Mouse (Mus musculus) kidney, embryonic 16.5 days (tissue): ENCODE data around the gene Slc25a28. TPM values are rescaled to one million over a fixed set of nuclear protein-coding genes. Genes with fewer than 3 reads are reported as not detected.

ENCODE experiments used
- ATAC-seq: fragments of 200-750 bp; cut with Nextera tagmentation; 2 replicates; pipeline ENCODE4 v1.8.0; 2017; ENCODE audit warnings: moderate TSS enrichment; ENCODE audit not compliant: low FRiP score, low TSS enrichment
- H3K27ac ChIP-seq: fragments of 300-500 bp; sonication (generic); 2 replicates; pipeline ENCODE4 v1.5.1; 2014; ENCODE audit warnings: low read length
- H3K27me3 ChIP-seq: fragments of 300-500 bp; sonication (generic); 2 replicates; pipeline ENCODE4 v1.6.1; 2014; ENCODE audit warnings: low read length, control low read depth, mixed read lengths; ENCODE audit not compliant: insufficient read depth
- H3K36me3 ChIP-seq: fragments of 300-500 bp; sonication (generic); 2 replicates; pipeline ENCODE4 v1.6.1; 2014; ENCODE audit warnings: low read length, control low read depth, mixed read lengths; ENCODE audit not compliant: insufficient read depth
- H3K4me1 ChIP-seq: fragments of 300-500 bp; sonication (generic); 2 replicates; pipeline ENCODE4 v1.6.1; 2014; ENCODE audit warnings: low read length, control low read depth, mixed read lengths; ENCODE audit not compliant: insufficient read depth
- H3K4me2 ChIP-seq: fragments of 300-500 bp; sonication (generic); replicated peaks from 2 replicates; pipeline ENCODE4 v1.6.1; 2014; ENCODE audit warnings: low read depth, low read length
- H3K4me3 ChIP-seq: fragments of 300-500 bp; sonication (generic); 2 replicates; pipeline ENCODE4 v1.5.1; 2014; ENCODE audit warnings: mild to moderate bottlenecking, low read length
- H3K9ac ChIP-seq: fragments of 300-500 bp; sonication (generic); replicated peaks from 2 replicates; pipeline ENCODE4 v1.6.1; 2014; ENCODE audit warnings: low read length
- H3K9me3 ChIP-seq: fragments of 300-500 bp; sonication (generic); 2 replicates; pipeline ENCODE4 v1.6.1; 2016; ENCODE audit warnings: low read length, control low read depth
- WGBS: fragments of 180-500 bp; shearing (Covaris S2); extraction: QIAGEN DNeasy Blood & Tissue Kit; methylation state at CpG from one replicate; pipeline ENCODE4 v1.1.7; 2014; 5-methylcytosine and 5-hydroxymethylcytosine counted together
- polyA plus RNA-seq: library from polyadenylated mRNA; unstranded; fragments of >200 nt; fragmentation: Nextera tagmentation; extraction: Ambion mirVana; gene quantifications from 2 replicates; pipeline ENCODE4 v1.2.1, GENCODE M21; 2015

The Slc25a28 gene
- polyA plus RNA-seq, 1 experiment from 2014 or later = 15.5 TPM

DNA sequence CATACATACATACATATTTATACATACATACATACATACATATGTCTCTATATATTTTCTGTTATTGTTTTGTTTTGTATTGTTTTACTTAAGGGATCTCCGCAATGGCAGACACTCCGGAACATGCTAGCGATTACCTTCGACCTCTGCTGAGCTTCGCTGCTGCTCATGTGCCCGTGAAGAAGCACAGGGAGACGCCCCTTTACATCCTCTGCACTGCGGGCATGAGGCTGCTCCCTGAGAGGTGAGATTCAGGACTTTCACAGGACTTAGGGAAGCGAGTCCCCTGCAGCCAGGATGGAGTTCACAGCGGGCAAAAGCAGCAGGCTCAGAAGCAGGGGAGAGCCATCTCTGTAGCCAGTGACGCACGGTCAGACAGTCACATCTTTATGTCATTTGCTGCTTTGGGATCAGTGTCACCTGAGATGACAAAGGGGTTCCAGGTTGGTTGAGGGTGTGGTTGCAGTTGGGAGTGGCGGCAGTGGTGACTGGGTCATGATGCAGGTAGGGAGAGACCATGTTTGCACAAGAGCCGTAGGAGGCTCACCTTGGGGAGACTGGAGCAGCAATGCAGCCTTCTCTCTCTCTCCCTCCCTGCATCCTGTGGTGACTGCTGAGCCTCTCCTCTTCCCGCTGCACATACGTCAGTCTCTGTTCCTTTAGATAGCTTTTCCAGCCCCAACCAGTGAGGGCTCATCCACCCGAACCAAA, 30.3 kb upstream of the Slc25a28 start:
- no peaks in the 10 kb centered on the region for H3K27me3 ChIP-seq
- peak; percentile 54; the same call in 1 of the 2 replicates for ATAC-seq
- no peaks in the 10 kb centered on the region for H3K9me3 ChIP-seq
- H3K36me3 ChIP-seq = peaks cover 38% of the 10 kb centered on the region
- H3K4me1 ChIP-seq = no peaks in the 10 kb centered on the region
- WGBS = 71% methylated on average over 17 of the region's 17 CpGs
- H3K27ac ChIP-seq = no peak overlapping the region
- H3K9ac ChIP-seq = no peak overlapping the region
- H3K4me3 ChIP-seq = no peak overlapping the region
- no peak overlapping the region for H3K4me2 ChIP-seq

DNA sequence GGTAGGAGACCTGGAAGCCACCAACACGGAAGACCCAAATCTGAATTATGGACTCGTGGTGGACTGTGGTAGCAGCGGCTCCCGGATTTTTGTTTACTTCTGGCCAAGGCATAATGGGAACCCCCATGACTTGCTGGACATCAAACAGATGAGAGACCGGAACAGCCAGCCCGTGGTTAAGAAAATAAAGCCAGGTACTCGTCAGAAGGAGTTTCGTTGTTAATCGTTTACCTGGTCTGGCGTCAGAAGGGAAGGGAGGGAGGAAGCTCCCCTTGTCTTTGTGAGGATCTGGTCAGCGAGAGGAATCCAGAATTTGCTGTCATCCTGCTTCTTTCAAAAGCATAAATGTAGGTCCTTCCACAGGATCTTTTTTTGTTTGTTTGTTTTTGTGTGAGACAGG, 29.5 kb upstream of the Slc25a28 start:
- ATAC-seq = no peak
- Histone ChIP-seq H3K4me3 (no peak overlapping the region), H3K27ac (no peak overlapping the region), H3K27me3 (no peaks in the 10 kb centered on the region), H3K4me1 (no peaks in the 10 kb centered on the region), H3K36me3 (peaks cover 39% of the 10 kb centered on the region), H3K9ac (no peak overlapping the region), H3K4me2 (no peak overlapping the region), H3K9me3 (no peaks in the 10 kb centered on the region)
- WGBS = 62% methylated on average over 11 of the region's 11 CpGs

- ATAC-seq = no peak
- Histone ChIP-seq H3K4me1 (peaks cover 9% of the 10 kb centered on the region; the same call in 1 of the 2 replicates), H3K27me3 (no peaks in the 10 kb centered on the region), H3K9me3 (no peaks in the 10 kb centered on the region), H3K36me3 (peaks cover 18% of the 10 kb centered on the region), H3K4me3 (no peak overlapping the region), H3K4me2 (no peak overlapping the region), H3K9ac (no peak overlapping the region), H3K27ac (no peak overlapping the region)
- WGBS = 84% methylated on average over 6 of the region's 6 CpGs
These were observed 25.1 kb upstream of the Slc25a28 start for GRCm38 (mm10) chr19:43699763-43700155.

- WGBS = 55% methylated on average over 11 of the region's 11 CpGs
- Histone ChIP-seq H3K36me3 (peaks cover 18% of the 10 kb centered on the region), H3K9ac (no peak overlapping the region), H3K4me3 (no peak overlapping the region), H3K27me3 (no peaks in the 10 kb centered on the region), H3K9me3 (no peaks in the 10 kb centered on the region), H3K4me1 (peaks cover 9% of the 10 kb centered on the region; the same call in 1 of the 2 replicates), H3K27ac (no peak overlapping the region), H3K4me2 (no peak overlapping the region)
- no peak for ATAC-seq
These were observed 24.5 kb upstream of the Slc25a28 start for GRCm38 (mm10) chr19:43699021-43699762.

DNA sequence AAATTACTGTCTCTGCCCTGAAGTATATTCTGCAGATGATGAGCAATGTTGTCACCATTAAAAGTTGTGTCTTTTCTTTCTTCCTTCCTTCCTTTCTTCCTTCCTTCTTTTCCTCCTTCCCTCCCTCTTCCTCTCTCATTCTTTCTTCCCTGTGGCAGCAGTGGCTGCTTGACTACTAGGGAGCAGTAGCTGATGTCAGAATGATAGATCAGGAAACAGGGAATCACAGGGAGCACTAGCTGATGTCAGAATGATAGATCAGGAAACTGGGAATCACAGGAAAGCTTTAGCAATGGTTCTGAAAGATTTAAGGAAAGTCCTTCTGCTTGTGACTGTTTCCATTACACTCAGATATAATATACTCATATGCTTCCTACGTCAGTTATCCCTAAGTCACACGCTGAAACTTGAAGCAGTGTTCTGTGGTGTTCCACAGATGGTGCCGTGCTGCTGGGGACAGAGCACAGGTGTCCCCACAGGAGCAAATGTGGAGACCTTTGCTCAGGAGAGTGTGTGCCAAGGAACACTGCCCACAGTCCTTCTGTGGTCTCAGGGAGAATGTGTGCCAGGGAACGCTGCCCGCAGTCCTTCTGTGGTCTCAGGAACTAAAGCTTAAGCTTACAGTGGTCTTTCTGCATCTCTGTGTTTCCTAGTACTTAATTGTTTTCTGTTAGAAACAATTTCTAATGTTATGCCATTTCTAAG, 23.1 kb upstream of the Slc25a28 start:
- Histone ChIP-seq H3K4me1 (peaks cover 11% of the 10 kb centered on the region; the same call in 1 of the 2 replicates), H3K27ac (no peak overlapping the region), H3K4me2 (no peak overlapping the region), H3K9me3 (no peaks in the 10 kb centered on the region), H3K27me3 (no peaks in the 10 kb centered on the region), H3K4me3 (no peak overlapping the region), H3K9ac (no peak overlapping the region), H3K36me3 (peaks cover 18% of the 10 kb centered on the region)
- ATAC-seq = no peak
- WGBS = 88% methylated on average over 5 of the region's 5 CpGs

DNA sequence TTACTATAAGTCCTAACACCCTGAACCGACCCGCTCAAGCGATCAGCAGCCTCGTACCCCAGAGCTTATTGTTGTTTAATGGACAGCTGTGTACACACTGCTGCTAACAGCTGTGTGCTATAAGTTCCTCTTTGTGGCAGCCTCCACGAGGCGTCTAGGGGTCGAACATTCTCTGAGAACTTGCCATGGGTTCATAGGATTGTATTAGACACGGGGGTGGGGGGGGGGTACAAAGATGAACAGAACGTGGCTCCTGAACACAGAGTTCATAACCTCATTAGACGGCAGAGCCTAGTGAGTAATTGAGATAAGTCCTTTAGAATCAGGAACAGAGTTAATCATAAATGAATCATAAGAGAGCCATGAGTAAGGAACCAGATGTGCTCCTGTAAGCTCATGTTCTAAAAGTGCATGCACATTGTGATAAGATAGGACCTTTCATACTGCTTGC, 20.9 kb upstream of the Slc25a28 start:
- Histone ChIP-seq H3K27me3 (no peaks in the 10 kb centered on the region), H3K9me3 (no peaks in the 10 kb centered on the region), H3K27ac (peak overlapping the region; percentile 69; the same call in 1 of the 2 replicates), H3K4me2 (no peak overlapping the region), H3K4me1 (peaks cover 19% of the 10 kb centered on the region), H3K36me3 (peaks cover 5% of the 10 kb centered on the region; the same call in 1 of the 2 replicates), H3K9ac (no peak overlapping the region), H3K4me3 (no peak overlapping the region)
- ATAC-seq = peak; percentile 77; the same call in 1 of the 2 replicates
- 40% methylated on average over 10 of the region's 10 CpGs for WGBS

DNA sequence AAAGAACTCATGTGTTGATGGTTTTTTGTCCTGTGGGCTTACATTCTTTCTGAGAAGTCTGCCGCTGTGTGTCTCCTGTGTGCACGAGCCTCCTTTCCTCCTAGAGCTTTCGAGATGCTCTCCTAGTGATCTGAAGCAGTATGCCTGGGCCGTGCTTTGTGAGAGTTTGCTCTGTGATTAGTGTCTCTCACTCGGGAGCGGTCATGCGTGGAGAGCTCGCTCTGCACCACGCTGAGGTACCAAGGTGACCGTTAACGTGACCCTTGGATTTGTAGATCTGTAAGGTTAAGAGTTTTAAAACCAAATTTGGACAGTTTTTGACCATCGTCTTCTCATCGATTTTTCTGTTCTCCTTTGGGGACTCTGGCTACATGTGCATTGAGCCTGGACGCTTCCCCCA, 18.1 kb upstream of the Slc25a28 start:
- 65% methylated on average over 14 of the region's 14 CpGs for WGBS
- no peak for ATAC-seq

DNA sequence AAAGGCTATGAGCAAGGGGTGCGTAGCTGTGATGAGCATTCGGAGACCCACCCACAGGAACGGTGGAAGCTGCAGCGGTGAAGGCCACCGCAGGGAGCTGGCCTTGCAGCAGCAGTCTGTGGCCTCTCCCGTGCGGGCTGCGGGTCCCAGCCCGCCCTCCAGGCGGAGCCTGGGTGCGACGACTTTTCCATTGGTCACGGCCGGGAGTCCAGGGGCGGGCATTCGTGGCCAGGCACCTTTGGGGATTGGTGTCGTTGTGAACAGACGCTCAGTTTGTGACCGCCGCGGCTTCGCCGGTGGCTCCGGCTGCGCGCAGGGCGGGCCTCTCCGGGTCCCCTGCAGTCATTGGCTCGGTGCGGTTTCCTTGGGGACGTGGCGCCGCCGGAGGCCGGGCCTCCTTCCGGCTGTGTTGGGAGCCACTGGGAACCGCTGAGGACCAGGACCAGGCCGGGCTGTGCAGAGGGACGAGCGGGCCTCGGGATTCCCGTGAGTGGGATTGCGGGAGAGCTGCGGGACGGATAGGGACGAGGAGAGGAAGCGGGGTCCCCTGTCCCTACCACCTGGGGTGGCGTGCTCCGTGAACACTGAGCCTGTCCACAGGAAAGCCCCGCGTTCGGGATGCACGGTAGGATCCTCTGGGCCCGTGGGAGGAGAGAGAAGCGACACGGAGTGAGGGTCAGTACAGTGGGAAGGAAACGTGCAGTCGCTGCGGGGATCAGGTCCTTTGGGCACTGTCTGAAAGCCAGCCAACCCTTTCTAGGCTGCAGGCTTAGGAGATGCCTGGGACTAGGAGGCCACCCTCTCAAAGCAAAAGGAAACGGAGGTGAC, 15.0 kb upstream of the Slc25a28 start, which contains the start of gene Entpd7:
TSS of gene Entpd7 (plus strand) at position 254 of the 828 bp plus-strand sequence.
- under 1% methylated on average over 60 of the region's 60 CpGs for WGBS
- no peaks in the 10 kb centered on the region for H3K36me3 ChIP-seq
- H3K4me2 ChIP-seq = peak within 1 kb of the TSS; percentile 92
- H3K4me1 ChIP-seq = peaks cover 13% of the 10 kb centered on the region
- no peaks in the 10 kb centered on the region for H3K9me3 ChIP-seq
- ATAC-seq = peak; percentile 99
- peak within 1 kb of the TSS; percentile 94 for H3K4me3 ChIP-seq
- no peaks in the 10 kb centered on the region for H3K27me3 ChIP-seq
- peak within 1 kb of the TSS; percentile 71; the same call in 1 of the 2 replicates for H3K27ac ChIP-seq
- H3K9ac ChIP-seq = peak within 1 kb of the TSS; percentile 81

More for the DNA sequence above, 18.1 kb upstream of the Slc25a28 start:
- Histone ChIP-seq H3K4me1 (peaks cover 22% of the 10 kb centered on the region), H3K9me3 (no peaks in the 10 kb centered on the region), H3K27me3 (no peaks in the 10 kb centered on the region), H3K4me2 (no peak overlapping the region), H3K9ac (no peak overlapping the region), H3K27ac (no peak overlapping the region), H3K4me3 (no peak overlapping the region), H3K36me3 (no peaks in the 10 kb centered on the region)

DNA sequence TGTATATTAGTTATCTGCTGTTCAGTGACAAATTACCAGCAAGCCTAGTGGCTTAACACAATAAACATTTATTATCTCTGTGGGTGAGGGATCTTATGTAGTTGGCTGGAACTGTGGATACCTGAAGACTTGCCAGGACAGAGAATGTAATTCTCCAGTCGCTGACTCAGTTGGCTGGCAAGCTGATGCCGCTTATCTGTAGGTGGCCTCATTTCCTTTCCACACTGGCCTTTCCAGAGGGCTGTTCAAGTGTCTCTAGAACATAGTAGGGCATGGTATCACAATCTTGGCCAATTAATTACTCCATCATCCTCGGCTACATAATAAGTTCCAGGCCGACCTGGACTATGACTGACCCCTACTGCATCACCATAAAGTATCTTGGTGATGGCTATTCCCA, 6.9 kb upstream of the Slc25a28 start:
- no peak for ATAC-seq
- 89% methylated on average over 4 of the region's 4 CpGs for WGBS
- no peaks in the 10 kb centered on the region for H3K36me3 ChIP-seq

More for the DNA sequence above, 6.9 kb upstream of the Slc25a28 start:
- no peak overlapping the region for H3K4me3 ChIP-seq
- H3K9ac ChIP-seq = no peak overlapping the region
- H3K4me2 ChIP-seq = no peak overlapping the region
- peaks cover 3% of the 10 kb centered on the region for H3K4me1 ChIP-seq
- H3K27ac ChIP-seq = no peak overlapping the region
- no peaks in the 10 kb centered on the region for H3K27me3 ChIP-seq
- H3K9me3 ChIP-seq = no peaks in the 10 kb centered on the region
